Mouse (Mus musculus): ENCODE measurements around the gene Bpnt1.

- TF ChIP-seq POLR2A (IDR thresholded peaks at IDR 0.05; ENCODE audit: extremely low read depth, insufficient read depth, low read length) (no peak), CTCF (IDR thresholded peaks at IDR 0.05; ENCODE audit: low read depth, low read length) (no peak)
These were observed 20.2 kb downstream of the Bpnt1 start for GRCm38 (mm10) chr1:185352151-185352550.

Data from liver, adult 2 months (tissue).